Mouse (Mus musculus): ENCODE data around the gene Fthl17d. TPM values are rescaled to one million over a fixed set of nuclear protein-coding genes. Genes with fewer than 3 reads are reported as not detected.
A peak's percentile ranks its signal among the peaks of the same experiment; 100 is the strongest.
"Not testable (repeated sequence)": the region's sequence is repeated elsewhere in the genome, so short reads cannot be mapped to it uniquely, and the experiment has no call there.

The Fthl17d gene
- not detected in 2 replicates for polyA plus RNA-seq (2015; fragmentation: Nextera tagmentation; extraction: Ambion mirVana)

- not testable (repeated sequence) for H3K9me3 ChIP-seq (ENCODE audit: control insufficient read depth, low read length); ATAC-seq; H3K4me3 ChIP-seq (ENCODE audit: low read length); H3K27ac ChIP-seq (ENCODE audit: low read depth, low read length); H3K27me3 ChIP-seq (replicated peaks; ENCODE audit: control insufficient read depth, insufficient read depth, low read length); H3K4me2 ChIP-seq (ENCODE audit: low read length); H3K36me3 ChIP-seq (ENCODE audit: control insufficient read depth, insufficient read depth, low read length); H3K4me1 ChIP-seq (ENCODE audit: control insufficient read depth, insufficient read depth, low read depth, low read length); H3K9ac ChIP-seq (ENCODE audit: low read depth, low read length)
- no CpG with 5 or more reads among the region's 9 CpGs for WGBS
Observed at GRCm38 (mm10) chrX:8986655-8987054, at the start of gene Fthl17d. Fthl17d (minus strand) TSS chrX:8986755.

DNA sequence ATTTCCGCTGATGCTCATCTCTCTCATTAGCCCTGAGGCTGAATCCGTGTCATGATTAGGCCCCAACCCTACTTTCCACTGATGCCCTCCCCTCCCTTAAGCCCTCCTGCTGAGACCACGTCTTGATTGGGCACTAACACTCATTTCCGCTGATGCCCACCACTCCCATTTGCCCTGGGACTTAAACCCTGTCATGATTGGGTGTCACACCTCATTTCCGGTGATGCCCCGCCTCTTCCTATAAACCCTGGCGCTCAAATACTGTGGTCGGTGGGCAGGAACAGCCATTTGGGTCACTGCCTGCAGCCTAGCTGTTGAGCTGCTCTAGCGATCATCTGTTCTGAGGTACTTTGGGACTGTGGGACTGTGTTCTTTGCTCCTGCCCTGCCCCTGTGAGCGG lies 46.6 kb upstream of the Fthl17d start, which contains the start of gene Fthl17e:
Gene Fthl17e (plus strand): TSS at position 301 of the 400 bp plus-strand sequence.
- not testable (repeated sequence) for H3K4me1 ChIP-seq (ENCODE audit: control insufficient read depth, insufficient read depth, low read depth, low read length); H3K27me3 ChIP-seq (replicated peaks; ENCODE audit: control insufficient read depth, insufficient read depth, low read length); H3K4me3 ChIP-seq (ENCODE audit: low read length); H3K9ac ChIP-seq (ENCODE audit: low read depth, low read length); ATAC-seq; H3K27ac ChIP-seq (ENCODE audit: low read depth, low read length); H3K9me3 ChIP-seq (ENCODE audit: control insufficient read depth, low read length); H3K4me2 ChIP-seq (ENCODE audit: low read length); H3K36me3 ChIP-seq (ENCODE audit: control insufficient read depth, insufficient read depth, low read length)
- 100% methylated on average over 1 of the region's 10 CpGs for WGBS

GRCm38 (mm10) chrX:9019481-9019880 lies 32.9 kb upstream of the Fthl17d start:
- no peaks in the 10 kb centered on the region for H3K27me3 ChIP-seq (replicated peaks; ENCODE audit: control insufficient read depth, insufficient read depth, low read length)
- H3K9me3 ChIP-seq (ENCODE audit: control insufficient read depth, low read length), result no peaks in the 10 kb centered on the region
- no peak overlapping the region for H3K9ac ChIP-seq (ENCODE audit: low read depth, low read length)
- ATAC-seq, result no peak
- H3K27ac ChIP-seq (ENCODE audit: low read depth, low read length), result no peak overlapping the region
- 57% methylated on average over 10 of the region's 10 CpGs for WGBS
- H3K4me3 ChIP-seq (ENCODE audit: low read length), result no peak overlapping the region
- no peak overlapping the region for H3K4me2 ChIP-seq (ENCODE audit: low read length)
- no peaks in the 10 kb centered on the region for H3K4me1 ChIP-seq (ENCODE audit: control insufficient read depth, insufficient read depth, low read depth, low read length)
- H3K36me3 ChIP-seq (ENCODE audit: control insufficient read depth, insufficient read depth, low read length), result no peaks in the 10 kb centered on the region

DNA sequence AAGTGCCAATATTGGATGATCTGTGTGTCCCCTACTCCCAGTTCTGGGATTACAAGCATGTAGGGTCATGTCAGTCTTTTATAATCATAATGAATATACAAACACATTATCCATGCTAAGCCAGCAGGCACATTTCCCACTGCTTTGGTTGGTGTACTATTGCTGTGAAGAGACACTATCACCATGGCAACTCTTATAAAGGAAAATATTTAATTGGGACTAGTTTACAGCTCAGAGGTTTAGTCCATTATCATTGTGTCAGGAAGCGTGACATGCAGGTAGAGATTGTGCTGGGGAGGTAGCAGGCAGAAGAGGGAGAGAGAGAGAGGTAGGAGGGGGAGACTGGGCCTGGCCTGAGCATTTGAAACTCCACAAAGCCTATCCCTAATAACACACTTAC lies 29.5 kb upstream of the Fthl17d start:
- Histone ChIP-seq H3K4me2 (ENCODE audit: low read length) (no peak overlapping the region), H3K36me3 (ENCODE audit: control insufficient read depth, insufficient read depth, low read length) (no peaks in the 10 kb centered on the region), H3K9ac (ENCODE audit: low read depth, low read length) (no peak overlapping the region), H3K4me1 (ENCODE audit: control insufficient read depth, insufficient read depth, low read depth, low read length) (no peaks in the 10 kb centered on the region), H3K27ac (ENCODE audit: low read depth, low read length) (no peak overlapping the region), H3K4me3 (ENCODE audit: low read length) (no peak overlapping the region), H3K27me3 (replicated peaks; ENCODE audit: control insufficient read depth, insufficient read depth, low read length) (no peaks in the 10 kb centered on the region), H3K9me3 (ENCODE audit: control insufficient read depth, low read length) (no peaks in the 10 kb centered on the region)
- 44% methylated on average over 1 of the region's 1 CpGs for WGBS
- peak; percentile 68 for ATAC-seq

DNA sequence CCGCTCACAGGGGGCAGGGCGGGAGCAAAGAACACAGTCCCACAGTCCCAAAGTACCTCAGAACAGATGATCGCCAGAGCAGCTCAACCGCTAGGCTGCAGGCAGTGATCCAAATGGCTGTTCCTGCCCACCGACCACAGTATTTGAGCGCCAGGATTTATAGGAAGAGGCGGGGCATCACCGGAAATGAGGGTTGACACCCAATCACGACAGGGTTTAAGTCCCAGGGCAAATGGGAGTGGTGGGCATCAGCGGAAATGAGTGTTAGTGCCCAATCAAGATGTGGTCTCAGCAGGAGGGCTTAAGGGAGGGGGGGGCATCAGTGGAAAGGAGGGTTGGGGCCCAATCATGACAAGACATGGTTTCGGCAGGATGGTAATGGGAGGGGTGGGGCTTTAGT lies 10.1 kb downstream of the Fthl17d start, which contains the start of gene Fthl17c:
Gene Fthl17c (minus strand): TSS at position 101 of the 400 bp plus-strand sequence.
- H3K27me3 ChIP-seq (replicated peaks; ENCODE audit: control insufficient read depth, insufficient read depth, low read length); H3K9me3 ChIP-seq (ENCODE audit: control insufficient read depth, low read length); ATAC-seq; H3K9ac ChIP-seq (ENCODE audit: low read depth, low read length); H3K4me3 ChIP-seq (ENCODE audit: low read length); H3K4me2 ChIP-seq (ENCODE audit: low read length); H3K36me3 ChIP-seq (ENCODE audit: control insufficient read depth, insufficient read depth, low read length); H3K4me1 ChIP-seq (ENCODE audit: control insufficient read depth, insufficient read depth, low read depth, low read length); H3K27ac ChIP-seq (ENCODE audit: low read depth, low read length): not testable (repeated sequence)
- no CpG with 5 or more reads among the region's 11 CpGs for WGBS

- not testable (repeated sequence) for H3K4me1 ChIP-seq (ENCODE audit: control insufficient read depth, insufficient read depth, low read depth, low read length); H3K4me3 ChIP-seq (ENCODE audit: low read length); ATAC-seq; H3K9me3 ChIP-seq (ENCODE audit: control insufficient read depth, low read length); H3K27ac ChIP-seq (ENCODE audit: low read depth, low read length); H3K27me3 ChIP-seq (replicated peaks; ENCODE audit: control insufficient read depth, insufficient read depth, low read length); H3K36me3 ChIP-seq (ENCODE audit: control insufficient read depth, insufficient read depth, low read length); H3K9ac ChIP-seq (ENCODE audit: low read depth, low read length); H3K4me2 ChIP-seq (ENCODE audit: low read length)
- WGBS, result 34% methylated on average over 3 of the region's 4 CpGs
Observed at GRCm38 (mm10) chrX:8964618-8965017, 21.9 kb downstream of the Fthl17d start.

GRCm38 (mm10) chrX:8962875-8963274 lies 23.7 kb downstream of the Fthl17d start, which contains the start of gene Fthl17b:
Fthl17b (minus strand) TSS chrX:8962975.
- H3K4me3 ChIP-seq (ENCODE audit: low read length); H3K4me2 ChIP-seq (ENCODE audit: low read length); H3K9ac ChIP-seq (ENCODE audit: low read depth, low read length); H3K36me3 ChIP-seq (ENCODE audit: control insufficient read depth, insufficient read depth, low read length); H3K27ac ChIP-seq (ENCODE audit: low read depth, low read length); H3K27me3 ChIP-seq (replicated peaks; ENCODE audit: control insufficient read depth, insufficient read depth, low read length); H3K4me1 ChIP-seq (ENCODE audit: control insufficient read depth, insufficient read depth, low read depth, low read length); ATAC-seq; H3K9me3 ChIP-seq (ENCODE audit: control insufficient read depth, low read length): not testable (repeated sequence)
- 94% methylated on average over 3 of the region's 11 CpGs for WGBS

GRCm38 (mm10) chrX:8948130-8948805 lies 38.3 kb downstream of the Fthl17d start:
- H3K36me3 ChIP-seq (ENCODE audit: control insufficient read depth, insufficient read depth, low read length); H3K4me2 ChIP-seq (ENCODE audit: low read length); H3K9me3 ChIP-seq (ENCODE audit: control insufficient read depth, low read length); H3K9ac ChIP-seq (ENCODE audit: low read depth, low read length); H3K4me1 ChIP-seq (ENCODE audit: control insufficient read depth, insufficient read depth, low read depth, low read length); H3K27me3 ChIP-seq (replicated peaks; ENCODE audit: control insufficient read depth, insufficient read depth, low read length); H3K4me3 ChIP-seq (ENCODE audit: low read length); H3K27ac ChIP-seq (ENCODE audit: low read depth, low read length): not testable (repeated sequence)
- 18% methylated on average over 6 of the region's 7 CpGs for WGBS
- ATAC-seq, result peak; percentile 90

- WGBS, result 75% methylated on average over 8 of the region's 8 CpGs
- Histone ChIP-seq H3K27ac (ENCODE audit: low read depth, low read length) (no peak overlapping the region), H3K4me3 (ENCODE audit: low read length) (no peak overlapping the region), H3K36me3 (ENCODE audit: control insufficient read depth, insufficient read depth, low read length) (no peaks in the 10 kb centered on the region), H3K4me2 (ENCODE audit: low read length) (no peak overlapping the region), H3K4me1 (ENCODE audit: control insufficient read depth, insufficient read depth, low read depth, low read length) (no peaks in the 10 kb centered on the region), H3K9me3 (ENCODE audit: control insufficient read depth, low read length) (no peaks in the 10 kb centered on the region), H3K27me3 (replicated peaks; ENCODE audit: control insufficient read depth, insufficient read depth, low read length) (no peaks in the 10 kb centered on the region), H3K9ac (ENCODE audit: low read depth, low read length) (no peak overlapping the region)
- ATAC-seq, result no peak
Observed at GRCm38 (mm10) chrX:8944041-8944440, 42.5 kb downstream of the Fthl17d start.

Measured in hindbrain, embryonic 16.5 days (tissue).